In genomic region chr4:135406180-135406579, GRCm38 (mm10) we compare ENCODE assay signal across 10 mouse cellular contexts. TPM values are rescaled to one million over a fixed set of nuclear protein-coding genes. Genes with fewer than 3 reads are reported as not detected.
DNase-seq lines count a peak whose midpoint lies in the region; ATAC-seq and TF ChIP-seq lines count a peak whose summit lies in the region.
"Had no signal": no experiment of that assay in that cellular context is flagged by ENCODE, and none has a peak within 500 bp of the region (broad histone marks: within the 10 kb centered on the region; RNA-seq: fewer than 3 reads in every experiment).

No protein-coding gene starts in this region.

- WGBS in lung, postnatal 0 days: 32% methylated on average over 5 of the region's 5 CpGs

- no peak for TF ChIP-seq CTCF in lung, postnatal 0 days (IDR thresholded peaks at IDR 0.05)
- no peak for TF ChIP-seq CTCF in layer of hippocampus, adult 2 months (conservative IDR thresholded peaks at IDR 0.05)

- H3K4me2 ChIP-seq in lung, postnatal 0 days (replicated peaks; ENCODE audit: low read depth, low read length): no peak overlapping the region
- H3K4me2 ChIP-seq: heart, embryonic 15.5 days; stomach, embryonic 15.5 days had no signal

- intact Hi-C loops in gastrocnemius, postnatal 36 days (cut with DNase I): no loop called here

- H3K4me1 ChIP-seq in lung, postnatal 0 days (ENCODE audit: insufficient read depth, low read depth, low read length): no peaks in the 10 kb centered on the region
- H3K4me1 ChIP-seq: heart, embryonic 15.5 days; stomach, embryonic 15.5 days had no signal

- TF ChIP-seq EP300 in lung, postnatal 0 days (IDR thresholded peaks at IDR 0.05): no peak

- no peak overlapping the region for H3K9ac ChIP-seq in lung, postnatal 0 days (replicated peaks; ENCODE audit: low read depth)
- H3K9ac ChIP-seq: heart, embryonic 15.5 days; stomach, embryonic 15.5 days had no signal

- H3K27me3 ChIP-seq in lung, postnatal 0 days (replicated peaks; ENCODE audit: insufficient read depth, low read length): no peaks in the 10 kb centered on the region
- H3K27me3 ChIP-seq: heart, embryonic 15.5 days; stomach, embryonic 15.5 days had no signal

- peak; percentile 28 for DNase-seq in lung, postnatal 0 days (ENCODE audit: low spot score)
- DNase-seq in lung, postnatal 14 days: no peak
- DNase-seq in MN1 (ENCODE audit: low spot score): peak; percentile 18
- DNase-seq in right cerebral cortex, postnatal 10 days (ENCODE audit: low spot score in 2 of 2): peak; percentile 61 to 71
- DNase-seq in gastrocnemius, postnatal 36 days: no peak
- DNase-seq in layer of hippocampus, adult 2 months (ENCODE audit: low spot score in 2 of 2): no peak

- ATAC-seq in lung, postnatal 0 days: no peak
- 0 out of 2 replicates have a peak, but pooled peaks have one; percentile 30 for ATAC-seq in granulocyte monocyte progenitor cell, adult 5-6 weeks (replicated peaks; ENCODE audit: poor library complexity, severe bottlenecking)
- ATAC-seq in megakaryocyte progenitor cell, adult 5-6 weeks (replicated peaks; ENCODE audit: poor library complexity): no peak

- no peaks in the 10 kb centered on the region for H3K9me3 ChIP-seq in lung, postnatal 0 days (ENCODE audit: low read length)
- H3K9me3 ChIP-seq: heart, embryonic 15.5 days; stomach, embryonic 15.5 days had no signal

- no peak overlapping the region for H3K27ac ChIP-seq in lung, postnatal 0 days (ENCODE audit: low read length)
- no peak overlapping the region for H3K27ac ChIP-seq in layer of hippocampus, adult 2 months
- H3K27ac ChIP-seq: heart, embryonic 15.5 days; stomach, embryonic 15.5 days had no signal

- no peak overlapping the region for H3K4me3 ChIP-seq in lung, postnatal 0 days (ENCODE audit: low read depth, low read length)
- no peak overlapping the region for H3K4me3 ChIP-seq in layer of hippocampus, adult 2 months
- H3K4me3 ChIP-seq: heart, embryonic 15.5 days; stomach, embryonic 15.5 days had no signal

- no peaks in the 10 kb centered on the region for H3K36me3 ChIP-seq in lung, postnatal 0 days (ENCODE audit: insufficient read depth, low read length)
- H3K36me3 ChIP-seq: heart, embryonic 15.5 days; stomach, embryonic 15.5 days had no signal

RNA-seq across cellular contexts. Expression of gene Ncmap, which starts 8.2 kb away (rescaled TPM):
- 0.90 and 1.5 TPM in 2 replicates for polyA plus RNA-seq in lung, postnatal 0 days (2015; fragmentation: Nextera tagmentation; extraction: Ambion mirVana)
- not detected in 2 replicates for total RNA-seq in granulocyte monocyte progenitor cell, adult 5-6 weeks (2014; fragmentation: Nextera tagmentation)
- total RNA-seq in granulocyte monocyte progenitor cell, adult 5-6 weeks (2017): not detected in 2 replicates
- total RNA-seq in gastrocnemius, postnatal 36 days (2021): 1 to 10 TPM; 2.2 to 4.9 TPM
- 0.25 TPM in 1 of 2 replicates, not detected in the other for total RNA-seq in megakaryocyte progenitor cell, adult 5-6 weeks (2015)
- not detected in 2 replicates for total RNA-seq in megakaryocyte progenitor cell, adult 5-6 weeks (2017)
- total RNA-seq in layer of hippocampus, adult 2 months (2021): under 1 TPM; 0.39 to 0.92 TPM

RNA-seq across cellular contexts. Expression of gene Rcan3, which starts 27.5 kb away (rescaled TPM):
- polyA plus RNA-seq in lung, postnatal 0 days (2015; fragmentation: Nextera tagmentation; extraction: Ambion mirVana): 12.6 and 12.7 TPM in 2 replicates
- total RNA-seq in granulocyte monocyte progenitor cell, adult 5-6 weeks (2014; fragmentation: Nextera tagmentation): 3.0 and 9.3 TPM in 2 replicates
- total RNA-seq in granulocyte monocyte progenitor cell, adult 5-6 weeks (2017): 3.6 and 4.9 TPM in 2 replicates
- total RNA-seq in gastrocnemius, postnatal 36 days (2021): 1 to 10 TPM; 3.2 to 4.0 TPM
- total RNA-seq in megakaryocyte progenitor cell, adult 5-6 weeks (2015): 3.6 and 5.6 TPM in 2 replicates
- total RNA-seq in megakaryocyte progenitor cell, adult 5-6 weeks (2017): 4.1 and 7.7 TPM in 2 replicates
- total RNA-seq in layer of hippocampus, adult 2 months (2021): 10 to 100 TPM; 20.3 to 23.4 TPM

RNA-seq across cellular contexts. Expression of gene Srrm1, which starts 53.1 kb away (rescaled TPM):
- polyA plus RNA-seq in lung, postnatal 0 days (2015; fragmentation: Nextera tagmentation; extraction: Ambion mirVana): 108 and 116 TPM in 2 replicates
- 232 and 260 TPM in 2 replicates for total RNA-seq in granulocyte monocyte progenitor cell, adult 5-6 weeks (2014; fragmentation: Nextera tagmentation)
- total RNA-seq in granulocyte monocyte progenitor cell, adult 5-6 weeks (2017): 84.9 and 94.7 TPM in 2 replicates
- 10 to 100 TPM; 51.5 to 59.3 TPM for total RNA-seq in gastrocnemius, postnatal 36 days (2021)
- 204 and 218 TPM in 2 replicates for total RNA-seq in megakaryocyte progenitor cell, adult 5-6 weeks (2015)
- 112 and 141 TPM in 2 replicates for total RNA-seq in megakaryocyte progenitor cell, adult 5-6 weeks (2017)
- total RNA-seq in layer of hippocampus, adult 2 months (2021): 100 to 1,000 TPM; 136 to 153 TPM

Comparison
In these comparisons a context has a peak if more than half of its experiments do, and no peak if none do; other contexts are left out.
1. DNase-seq: peak in lung, postnatal 0 days (single experiment), MN1 (single experiment) and right cerebral cortex, postnatal 10 days (2 of 2); none in lung, postnatal 14 days (single experiment), gastrocnemius, postnatal 36 days (0 of 2) and layer of hippocampus, adult 2 months (0 of 2).